Mouse (Mus musculus) midbrain, embryonic 16.5 days (tissue): ENCODE measurements around the gene Foxn4. TPM values are rescaled to one million over a fixed set of nuclear protein-coding genes. Genes with fewer than 3 reads are reported as not detected.

Source experiments
- ATAC-seq: fragments of 200-750 bp; cut with Nextera tagmentation; 2 replicates; pipeline ENCODE4 v1.8.0; 2017; ENCODE audit warnings: moderate TSS enrichment
- H3K27ac ChIP-seq: fragments of 300-500 bp; sonication (generic); 2 replicates; pipeline ENCODE4 v1.5.1; 2014; ENCODE audit warnings: mild to moderate bottlenecking, low read length, mixed read lengths
- H3K27me3 ChIP-seq: fragments of 300-500 bp; sonication (generic); 2 replicates; pipeline ENCODE4 v1.6.1; 2014; ENCODE audit warnings: low read depth, low read length, mixed read lengths; ENCODE audit not compliant: control insufficient read depth, insufficient read depth
- H3K36me3 ChIP-seq: fragments of 300-500 bp; sonication (generic); 2 replicates; pipeline ENCODE4 v1.6.1; 2014; ENCODE audit warnings: mild to moderate bottlenecking, low read length, moderate library complexity, mixed read lengths; ENCODE audit not compliant: control insufficient read depth, insufficient read depth
- H3K4me1 ChIP-seq: fragments of 300-500 bp; sonication (generic); 2 replicates; pipeline ENCODE4 v1.6.1; 2014; ENCODE audit warnings: mild to moderate bottlenecking, low read length, mixed read lengths; ENCODE audit not compliant: control insufficient read depth, insufficient read depth
- H3K4me2 ChIP-seq: fragments of 300-500 bp; sonication (generic); 2 replicates; pipeline ENCODE4 v1.6.1; 2014; ENCODE audit warnings: mild to moderate bottlenecking, low read length, mixed read lengths
- H3K4me3 ChIP-seq: fragments of 300-500 bp; sonication (generic); 2 replicates; pipeline ENCODE4 v1.5.1; 2014; ENCODE audit warnings: low read depth, mild to moderate bottlenecking, low read length, moderate library complexity, mixed read lengths
- H3K9ac ChIP-seq: fragments of 300-500 bp; sonication (generic); 2 replicates; pipeline ENCODE4 v1.6.1; 2014; ENCODE audit warnings: low read depth, low read length, mixed read lengths
- H3K9me3 ChIP-seq: fragments of 300-500 bp; sonication (generic); replicated peaks from 2 replicates; pipeline ENCODE4 v1.6.1; 2014; ENCODE audit warnings: mild to moderate bottlenecking, low read length, mixed read lengths; ENCODE audit not compliant: control insufficient read depth, poor library complexity, severe bottlenecking
- WGBS: fragments of 180-500 bp; shearing (Covaris S2); extraction: QIAGEN DNeasy Blood & Tissue Kit; methylation state at CpG from one replicate; pipeline ENCODE4 v1.1.7; 2014; 5-methylcytosine and 5-hydroxymethylcytosine counted together
- polyA plus RNA-seq: library from polyadenylated mRNA; unstranded; fragments of >200 nt; fragmentation: Nextera tagmentation; extraction: Ambion mirVana; gene quantifications from 2 replicates; pipeline ENCODE4 v1.2.1, GENCODE M21; 2015

Gene Foxn4
- polyA plus RNA-seq, 1 experiment from 2014 or later = 0.36 TPM

GRCm38 (mm10) chr5:114264030-114264459 is 9.6 kb downstream of the Foxn4 start:
- WGBS = 47% methylated on average over 8 of the region's 8 CpGs
- ATAC-seq = peak; percentile 28; the same call in 1 of the 2 replicates
- no peak overlapping the region for H3K27ac ChIP-seq

GRCm38 (mm10) chr5:114261494-114261893 is 12.1 kb downstream of the Foxn4 start:
- no peaks in the 10 kb centered on the region for H3K9me3 ChIP-seq
- H3K9ac ChIP-seq = no peak overlapping the region
- no peaks in the 10 kb centered on the region for H3K4me1 ChIP-seq
- H3K36me3 ChIP-seq = no peaks in the 10 kb centered on the region
- H3K4me3 ChIP-seq = no peak overlapping the region
- no peaks in the 10 kb centered on the region; the same call in none of the 2 replicates for H3K27me3 ChIP-seq
- no peak for ATAC-seq
- H3K4me2 ChIP-seq = no peak overlapping the region
- H3K27ac ChIP-seq = no peak overlapping the region

More at GRCm38 (mm10) chr5:114264030-114264459, 9.6 kb downstream of the Foxn4 start:
- no peaks in the 10 kb centered on the region for H3K36me3 ChIP-seq
- H3K9me3 ChIP-seq = no peaks in the 10 kb centered on the region
- H3K4me1 ChIP-seq = peaks cover 2% of the 10 kb centered on the region; the same call in 1 of the 2 replicates
- H3K27me3 ChIP-seq = peaks cover 4% of the 10 kb centered on the region
- H3K4me3 ChIP-seq = no peak overlapping the region
- no peak overlapping the region for H3K9ac ChIP-seq
- no peak overlapping the region for H3K4me2 ChIP-seq

GRCm38 (mm10) chr5:114259495-114259894 is 14.1 kb downstream of the Foxn4 start:
- Histone ChIP-seq H3K27me3 (no peaks in the 10 kb centered on the region), H3K36me3 (no peaks in the 10 kb centered on the region), H3K4me2 (no peak overlapping the region), H3K4me1 (no peaks in the 10 kb centered on the region), H3K27ac (no peak overlapping the region), H3K9ac (no peak overlapping the region), H3K9me3 (no peaks in the 10 kb centered on the region), H3K4me3 (no peak overlapping the region)
- no peak for ATAC-seq
- WGBS = 86% methylated on average over 10 of the region's 10 CpGs

- H3K4me1 ChIP-seq = 0 out of 2 replicates have a peak, but pooled peaks cover 3% of the 10 kb centered on the region
- ATAC-seq = peak; percentile 78
- H3K27me3 ChIP-seq = no peaks in the 10 kb centered on the region; the same call in 1 of the 2 replicates
- no peak overlapping the region for H3K4me3 ChIP-seq
- WGBS = 15% methylated on average over 14 of the region's 14 CpGs
- H3K27ac ChIP-seq = no peak overlapping the region
- H3K9me3 ChIP-seq = no peaks in the 10 kb centered on the region
- peak overlapping the region; percentile 16 for H3K9ac ChIP-seq
- H3K4me2 ChIP-seq = peak overlapping the region; percentile 30
- no peaks in the 10 kb centered on the region for H3K36me3 ChIP-seq
These were observed 25.4 kb downstream of the Foxn4 start for GRCm38 (mm10) chr5:114248174-114248589.

GRCm38 (mm10) chr5:114246465-114246864 is 27.1 kb downstream of the Foxn4 start:
- H3K36me3 ChIP-seq = no peaks in the 10 kb centered on the region

GRCm38 (mm10) chr5:114239737-114240136 is 33.9 kb downstream of the Foxn4 start:
- Histone ChIP-seq H3K36me3 (no peaks in the 10 kb centered on the region), H3K4me3 (no peak overlapping the region), H3K27me3 (no peaks in the 10 kb centered on the region), H3K4me2 (no peak overlapping the region), H3K27ac (no peak overlapping the region), H3K9me3 (no peaks in the 10 kb centered on the region), H3K9ac (no peak overlapping the region), H3K4me1 (no peaks in the 10 kb centered on the region)
- WGBS = 53% methylated on average over 14 of the region's 14 CpGs
- ATAC-seq = no peak

More at GRCm38 (mm10) chr5:114246465-114246864, 27.1 kb downstream of the Foxn4 start:
- Histone ChIP-seq H3K4me2 (no peak overlapping the region), H3K9me3 (no peaks in the 10 kb centered on the region), H3K27me3 (no peaks in the 10 kb centered on the region; the same call in 1 of the 2 replicates), H3K4me3 (no peak overlapping the region), H3K9ac (no peak overlapping the region), H3K27ac (no peak overlapping the region), H3K4me1 (0 out of 2 replicates have a peak, but pooled peaks cover 3% of the 10 kb centered on the region)
- 80% methylated on average over 7 of the region's 7 CpGs for WGBS
- no peak for ATAC-seq

- Histone ChIP-seq H3K4me1 (no peaks in the 10 kb centered on the region), H3K9me3 (no peaks in the 10 kb centered on the region), H3K9ac (no peak overlapping the region), H3K27ac (no peak overlapping the region), H3K4me3 (no peak overlapping the region), H3K36me3 (no peaks in the 10 kb centered on the region), H3K4me2 (no peak overlapping the region), H3K27me3 (no peaks in the 10 kb centered on the region)
- WGBS = 38% methylated on average over 7 of the region's 7 CpGs
- ATAC-seq = no peak
These were observed 34.7 kb downstream of the Foxn4 start for GRCm38 (mm10) chr5:114238924-114239323.

GRCm38 (mm10) chr5:114228901-114229300 is 44.7 kb downstream of the Foxn4 start:
- Histone ChIP-seq H3K9ac (no peak overlapping the region), H3K27me3 (no peaks in the 10 kb centered on the region), H3K27ac (no peak overlapping the region), H3K36me3 (no peaks in the 10 kb centered on the region), H3K4me3 (no peak overlapping the region), H3K4me1 (no peaks in the 10 kb centered on the region), H3K4me2 (no peak overlapping the region), H3K9me3 (peaks cover 19% of the 10 kb centered on the region; the same call in 1 of the 2 replicates)
- no peak for ATAC-seq
- 84% methylated on average over 5 of the region's 5 CpGs for WGBS

GRCm38 (mm10) chr5:114226051-114226450 is 47.6 kb downstream of the Foxn4 start:
- Histone ChIP-seq H3K27me3 (no peaks in the 10 kb centered on the region), H3K9ac (no peak overlapping the region), H3K36me3 (no peaks in the 10 kb centered on the region), H3K4me1 (no peaks in the 10 kb centered on the region), H3K4me2 (no peak overlapping the region), H3K9me3 (peaks cover 19% of the 10 kb centered on the region; the same call in 1 of the 2 replicates), H3K27ac (no peak overlapping the region), H3K4me3 (no peak overlapping the region)
- 94% methylated on average over 7 of the region's 7 CpGs for WGBS
- no peak for ATAC-seq
